Mouse (Mus musculus) liver, embryonic 14.5 days (tissue): ENCODE measurements around the gene Srxn1. TPM values are rescaled to one million over a fixed set of nuclear protein-coding genes. Genes with fewer than 3 reads are reported as not detected.
A peak's percentile ranks its signal among the peaks of the same experiment; 100 is the strongest.

Experiments
- ATAC-seq: fragments of 200-750 bp; cut with Nextera tagmentation; 2 replicates; pipeline ENCODE4 v1.8.0; 2017; ENCODE audit warnings: moderate number of reproducible peaks, mild to moderate bottlenecking, moderate library complexity; ENCODE audit not compliant: insufficient read depth
- DNase-seq, 3 experiments: peaks; one replicate each; pipeline ENCODE4 v3.0.0-alpha.2; 2012 to 2013; ENCODE audit warnings: low read depth in 3 of 3, low spot score in 3 of 3
- H3K27ac ChIP-seq: fragments of 300-500 bp; sonication (generic); 2 replicates; pipeline ENCODE4 v1.5.1; 2014; ENCODE audit warnings: moderate library complexity, mild to moderate bottlenecking, control low read depth, inconsistent platforms
- H3K27me3 ChIP-seq: fragments of 300-500 bp; sonication (generic); 2 replicates; pipeline ENCODE4 v1.6.1; 2014; ENCODE audit warnings: mild to moderate bottlenecking, low read length, moderate library complexity; ENCODE audit not compliant: control insufficient read depth, insufficient read depth
- H3K36me3 ChIP-seq: fragments of 300-500 bp; sonication (generic); replicated peaks from 2 replicates; pipeline ENCODE4 v1.6.1; 2014; ENCODE audit warnings: low read depth; ENCODE audit not compliant: control insufficient read depth, insufficient read depth
- H3K4me1 ChIP-seq, 2 experiments: fragments of 200-500 bp in 1 of 2; fragments of 300-500 bp in 1 of 2; sonication (generic) in 1 of 2; replicated peaks; 2 replicates each; pipeline ENCODE4 v1.6.1; 2012 to 2014; ENCODE audit warnings: antibody characterized with exemption in 1 of 2, inconsistent platforms in 1 of 2, low read length in 1 of 2; ENCODE audit not compliant: control insufficient read depth in 2 of 2, insufficient read depth in 2 of 2
- H3K4me2 ChIP-seq: fragments of 300-500 bp; sonication (generic); 2 replicates; pipeline ENCODE4 v1.6.1; 2014; ENCODE audit warnings: low read depth, mild to moderate bottlenecking, control low read depth, moderate library complexity
- H3K4me3 ChIP-seq, 2 experiments: fragments of 200-500 bp in 1 of 2; fragments of 300-500 bp in 1 of 2; sonication (generic) in 1 of 2; 2 replicates each; pipeline ENCODE4 v1.5.1; 2012 to 2014; ENCODE audit warnings: low read depth in 2 of 2, low read length in 2 of 2, mild to moderate bottlenecking in 2 of 2, control low read depth in 1 of 2, inconsistent platforms in 1 of 2, moderate library complexity in 1 of 2; ENCODE audit not compliant: insufficient read depth in 1 of 2
- H3K9ac ChIP-seq: fragments of 300-500 bp; sonication (generic); replicated peaks from 2 replicates; pipeline ENCODE4 v1.6.1; 2014; ENCODE audit warnings: mild to moderate bottlenecking, control low read depth, moderate library complexity
- H3K9me3 ChIP-seq: fragments of 300-500 bp; sonication (generic); 2 replicates; pipeline ENCODE4 v1.6.1; 2016; ENCODE audit warnings: low read length, mixed read lengths; ENCODE audit not compliant: control insufficient read depth
- CTCF ChIP-seq: IDR thresholded peaks from 2 replicates; pipeline ENCODE4 v1.5.1; 2016; ENCODE audit warnings: antibody characterized with exemption, low read depth, control low read depth
- EP300 ChIP-seq: IDR thresholded peaks from 2 replicates; pipeline ENCODE4 v1.6.1; 2016; ENCODE audit warnings: antibody characterized with exemption, low read depth
- WGBS: fragments of 180-500 bp; shearing (Covaris S2); extraction: QIAGEN DNeasy Blood & Tissue Kit; methylation state at CpG from one replicate; pipeline ENCODE4 v1.1.7; 2014; ENCODE audit not compliant: insufficient replicate concordance; 5-methylcytosine and 5-hydroxymethylcytosine counted together
- polyA plus RNA-seq, 2 experiments: library from polyadenylated mRNA; depleted of rRNA in 1 of 2; stranded (reverse) in 1 of 2; unstranded in 1 of 2; fragments of >200 nt; fragmentation: Nextera tagmentation in 1 of 2; extraction: Ambion mirVana in 1 of 2; gene quantifications; 2 replicates each; pipeline versions ENCODE4 v1.2.1 to v1.2.3; 2012 to 2014

The Srxn1 gene
- polyA plus RNA-seq, 2 experiments: 10.6 to 13.3 TPM

- 5% methylated on average over 4 of the region's 4 CpGs for WGBS
- H3K27ac ChIP-seq: no peak overlapping the region
- H3K4me3 ChIP-seq: no peak overlapping the region
- TF ChIP-seq EP300 (no peak), CTCF (peak; percentile 80)
- ATAC-seq (no peak), DNase-seq (peak in 1 of 3 experiments; percentile 20)
- no peaks in the 10 kb centered on the region for H3K4me1 ChIP-seq
- no peaks in the 10 kb centered on the region for H3K9me3 ChIP-seq
- no peak overlapping the region for H3K4me2 ChIP-seq
- no peak overlapping the region for H3K9ac ChIP-seq
- H3K27me3 ChIP-seq: peaks cover 34% of the 10 kb centered on the region
- no peaks in the 10 kb centered on the region for H3K36me3 ChIP-seq
Measured at GRCm38 (mm10) chr2:152089078-152089477, 16.2 kb upstream of the Srxn1 start.

- ATAC-seq (no peak), DNase-seq (no peak)
- no peak for TF ChIP-seq CTCF
- TF ChIP-seq EP300: no peak
- Histone ChIP-seq H3K4me1 (no peaks in the 10 kb centered on the region), H3K27me3 (peaks cover 36% of the 10 kb centered on the region), H3K4me2 (no peak overlapping the region), H3K4me3 (no peak overlapping the region), H3K27ac (no peak overlapping the region), H3K36me3 (no peaks in the 10 kb centered on the region), H3K9ac (no peak overlapping the region), H3K9me3 (no peaks in the 10 kb centered on the region)
- 53% methylated on average over 5 of the region's 5 CpGs for WGBS
Measured at GRCm38 (mm10) chr2:152089581-152089980, 15.7 kb upstream of the Srxn1 start.

GRCm38 (mm10) chr2:152090486-152090885, 14.8 kb upstream of the Srxn1 start:
- peaks cover 45% of the 10 kb centered on the region for H3K27me3 ChIP-seq
- no peak overlapping the region for H3K9ac ChIP-seq
- H3K9me3 ChIP-seq: no peaks in the 10 kb centered on the region
- H3K27ac ChIP-seq: no peak overlapping the region
- ATAC-seq (no peak), DNase-seq (no peak)
- no peaks in the 10 kb centered on the region for H3K4me1 ChIP-seq
- WGBS: 69% methylated on average over 5 of the region's 5 CpGs
- no peak overlapping the region for H3K4me2 ChIP-seq
- no peak for TF ChIP-seq CTCF
- no peak for TF ChIP-seq EP300
- no peaks in the 10 kb centered on the region for H3K36me3 ChIP-seq
- H3K4me3 ChIP-seq: no peak overlapping the region

- no peaks in the 10 kb centered on the region for H3K36me3 ChIP-seq
- no peak overlapping the region for H3K9ac ChIP-seq
- H3K9me3 ChIP-seq: no peaks in the 10 kb centered on the region
- no peak overlapping the region for H3K4me3 ChIP-seq
- TF ChIP-seq CTCF (no peak), EP300 (no peak)
- no peak overlapping the region for H3K27ac ChIP-seq
- no peak overlapping the region for H3K4me2 ChIP-seq
- 26% methylated on average over 12 of the region's 12 CpGs for WGBS
- ATAC-seq (no peak), DNase-seq (no peak)
- H3K27me3 ChIP-seq: peaks cover 53% of the 10 kb centered on the region
- no peaks in the 10 kb centered on the region for H3K4me1 ChIP-seq
Measured at GRCm38 (mm10) chr2:152091342-152092056, 13.8 kb upstream of the Srxn1 start.

GRCm38 (mm10) chr2:152092927-152093326, 12.4 kb upstream of the Srxn1 start:
- Histone ChIP-seq H3K9ac (no peak overlapping the region), H3K27me3 (peaks cover 53% of the 10 kb centered on the region), H3K4me2 (peak overlapping the region; percentile 40), H3K4me3 (peak overlapping the region in 1 of 2 experiments; percentile 38; a peak in 2 of 4 replicates), H3K4me1 (no peaks in the 10 kb centered on the region), H3K9me3 (no peaks in the 10 kb centered on the region), H3K36me3 (no peaks in the 10 kb centered on the region), H3K27ac (no peak overlapping the region)
- TF ChIP-seq CTCF: 0 out of 2 replicates have a peak, but pooled peaks have one; percentile 11
- TF ChIP-seq EP300: no peak
- DNase-seq (no peak), ATAC-seq (no peak)
- 4% methylated on average over 45 of the region's 45 CpGs for WGBS
